Mouse (Mus musculus) stomach, embryonic 14.5 days (tissue): ENCODE data around the gene Alg12. TPM values are rescaled to one million over a fixed set of nuclear protein-coding genes. Genes with fewer than 3 reads are reported as not detected.

ENCODE experiments used
- ATAC-seq: fragments of 200-750 bp; cut with Nextera tagmentation; 2 replicates; pipeline ENCODE4 v1.8.0; 2017; ENCODE audit warnings: low read depth, moderate TSS enrichment; ENCODE audit not compliant: insufficient number of reproducible peaks, insufficient read depth, low FRiP score
- H3K27ac ChIP-seq: fragments of 300-500 bp; sonication (generic); 2 replicates; pipeline ENCODE4 v1.5.1; 2014; ENCODE audit warnings: mild to moderate bottlenecking, low read length, moderate library complexity, mixed read lengths
- H3K27me3 ChIP-seq: fragments of 300-500 bp; sonication (generic); 2 replicates; pipeline ENCODE4 v1.6.1; 2014; ENCODE audit warnings: low read length, control low read depth, mixed read lengths; ENCODE audit not compliant: control insufficient read depth, insufficient read depth
- H3K36me3 ChIP-seq: fragments of 300-500 bp; sonication (generic); 2 replicates; pipeline ENCODE4 v1.6.1; 2014; ENCODE audit warnings: mild to moderate bottlenecking, control low read depth, low read length, moderate library complexity, mixed read lengths; ENCODE audit not compliant: control insufficient read depth, insufficient read depth
- H3K4me1 ChIP-seq: fragments of 300-500 bp; sonication (generic); 2 replicates; pipeline ENCODE4 v1.6.1; 2014; ENCODE audit warnings: low read length, control low read depth, mixed read lengths; ENCODE audit not compliant: control insufficient read depth, insufficient read depth
- H3K4me2 ChIP-seq: fragments of 300-500 bp; sonication (generic); replicated peaks from 2 replicates; pipeline ENCODE4 v1.6.1; 2014; ENCODE audit warnings: low read depth, low read length, control low read depth
- H3K4me3 ChIP-seq: fragments of 300-500 bp; sonication (generic); 2 replicates; pipeline ENCODE4 v1.5.1; 2014; ENCODE audit warnings: low read depth, low read length, control low read depth
- H3K9ac ChIP-seq: fragments of 300-500 bp; sonication (generic); replicated peaks from 2 replicates; pipeline ENCODE4 v1.6.1; 2014; ENCODE audit warnings: low read depth, mild to moderate bottlenecking, control low read depth, low read length, moderate library complexity, mixed read lengths
- H3K9me3 ChIP-seq: fragments of 300-500 bp; sonication (generic); 2 replicates; pipeline ENCODE4 v1.6.1; 2016; ENCODE audit warnings: low read depth, low read length, control low read depth; ENCODE audit not compliant: control insufficient read depth
- WGBS: fragments of 180-500 bp; shearing (Covaris S2); extraction: QIAGEN DNeasy Blood & Tissue Kit; methylation state at CpG from one replicate; pipeline ENCODE4 v1.1.7; 2014; 5-methylcytosine and 5-hydroxymethylcytosine counted together
- polyA plus RNA-seq: library from polyadenylated mRNA; unstranded; fragments of >200 nt; fragmentation: Nextera tagmentation; extraction: Ambion mirVana; gene quantifications from 2 replicates; pipeline ENCODE4 v1.2.1, GENCODE M21; 2014

The Alg12 gene
- polyA plus RNA-seq, 1 experiment from 2014 or later: 12.7 TPM

DNA sequence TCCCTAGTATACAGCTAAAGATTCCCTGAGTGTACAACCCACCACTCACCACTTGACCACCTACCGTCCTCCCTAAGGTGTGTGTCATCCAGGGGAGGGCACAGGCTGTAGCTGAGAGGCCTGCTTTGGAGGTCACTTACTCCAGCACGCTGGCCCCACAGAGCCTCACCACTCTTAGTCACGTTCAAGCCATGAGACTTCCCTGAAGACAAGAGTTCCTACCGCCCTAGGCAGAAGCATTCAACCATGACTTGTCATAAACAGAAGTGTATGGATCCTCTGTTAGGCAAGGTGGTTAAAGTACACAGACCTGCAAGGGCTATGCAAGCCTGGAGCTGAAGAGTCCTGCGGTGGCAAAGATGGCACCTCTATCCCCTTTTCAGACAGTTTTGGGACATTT, 11.6 kb upstream of the Alg12 start:
- Histone ChIP-seq H3K27ac (no peak overlapping the region), H3K27me3 (no peaks in the 10 kb centered on the region), H3K9me3 (no peaks in the 10 kb centered on the region), H3K4me2 (no peak overlapping the region), H3K4me3 (no peak overlapping the region), H3K36me3 (peaks cover 6% of the 10 kb centered on the region; the same call in 1 of the 2 replicates), H3K4me1 (no peaks in the 10 kb centered on the region), H3K9ac (no peak overlapping the region)
- no peak for ATAC-seq
- 80% methylated on average over 5 of the region's 5 CpGs for whole genome bisulfite sequencing

DNA sequence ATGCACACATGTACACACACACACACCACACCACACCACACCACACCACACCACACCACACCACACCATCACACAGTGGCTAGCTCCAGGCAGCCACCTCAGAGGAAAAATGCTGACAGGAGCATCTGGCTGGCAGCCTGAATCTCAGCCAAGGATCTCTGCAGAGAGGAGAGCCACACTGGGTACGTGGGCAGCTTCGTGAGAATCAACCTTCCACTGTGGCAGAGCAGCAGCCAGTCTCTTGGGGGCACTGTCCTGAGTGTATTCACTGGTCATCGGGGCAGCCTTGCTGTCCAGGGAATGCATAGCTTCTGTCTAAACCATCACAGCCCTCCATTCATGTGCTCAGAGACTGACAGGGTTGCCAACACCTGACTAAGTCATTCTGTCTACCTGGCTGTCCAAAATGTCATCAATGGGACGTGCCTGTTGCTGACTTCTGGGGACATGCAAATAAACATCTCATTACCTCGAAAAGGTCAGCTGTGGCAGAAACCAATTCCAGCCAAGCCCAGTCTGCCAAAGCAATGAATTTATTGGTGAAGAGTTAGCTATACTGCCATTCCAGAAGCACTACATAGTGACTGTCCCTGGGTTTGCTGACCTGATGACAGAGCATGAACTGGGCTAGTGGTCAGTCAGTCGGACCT, 10.8 kb upstream of the Alg12 start:
- no peak for ATAC-seq
- H3K27ac ChIP-seq: no peak overlapping the region

DNA sequence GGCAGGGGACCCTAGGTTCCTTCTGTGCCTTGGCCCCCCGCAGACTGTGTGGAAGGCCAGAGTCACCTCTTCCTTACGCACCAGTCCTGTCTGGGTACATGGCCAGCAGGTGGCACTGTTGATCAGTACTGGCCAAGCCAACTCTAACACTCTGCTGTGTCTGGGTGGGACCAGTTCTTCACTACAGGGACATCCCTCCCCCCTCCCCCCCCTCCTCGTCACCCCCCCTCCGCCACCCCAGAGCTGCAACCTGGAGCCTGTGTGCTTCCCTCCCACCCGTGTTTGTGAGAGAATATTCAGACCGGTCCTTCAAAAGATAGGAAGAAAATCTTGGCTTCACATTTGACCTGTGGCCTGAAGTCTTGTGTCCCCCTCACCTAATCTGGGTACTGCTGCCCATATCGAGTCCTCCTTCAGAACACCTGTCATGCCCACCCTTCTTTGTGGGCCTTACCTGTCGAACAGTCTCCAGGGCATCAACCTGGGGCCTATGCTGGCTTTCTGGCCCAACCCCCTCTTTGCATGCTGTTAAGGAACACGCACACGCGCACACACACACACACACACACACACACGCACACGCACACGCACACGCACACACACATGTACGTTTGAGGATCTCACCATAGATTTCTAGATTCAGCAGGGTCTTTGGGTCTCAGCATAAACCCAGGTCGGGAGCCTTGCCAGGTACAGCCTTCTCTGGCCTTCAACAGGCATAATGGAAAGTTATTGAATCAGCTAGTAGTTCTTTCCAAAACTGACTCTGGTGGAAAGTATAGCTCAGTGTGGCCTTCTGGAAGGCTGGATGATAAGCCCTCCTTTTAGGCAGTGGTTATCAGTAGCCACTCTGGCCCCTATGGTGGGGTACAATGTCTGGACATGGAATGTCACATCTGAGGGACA, 9.9 kb upstream of the Alg12 start:
- H3K9me3 ChIP-seq: no peaks in the 10 kb centered on the region
- 52% methylated on average over 17 of the region's 17 CpGs for WGBS
- ATAC-seq: peak; percentile 88

More for the DNA sequence above, 10.8 kb upstream of the Alg12 start:
- no peaks in the 10 kb centered on the region for H3K27me3 ChIP-seq
- peaks cover 11% of the 10 kb centered on the region; the same call in 1 of the 2 replicates for H3K36me3 ChIP-seq
- no peaks in the 10 kb centered on the region for H3K9me3 ChIP-seq
- no peaks in the 10 kb centered on the region for H3K4me1 ChIP-seq
- H3K4me3 ChIP-seq: no peak overlapping the region
- H3K9ac ChIP-seq: no peak overlapping the region
- 75% methylated on average over 6 of the region's 6 CpGs for WGBS
- H3K4me2 ChIP-seq: no peak overlapping the region

GRCm38 (mm10) chr15:88827991-88828799, 9.1 kb upstream of the Alg12 start:
- WGBS: 22% methylated on average over 9 of the region's 9 CpGs
- H3K4me3 ChIP-seq: no peak overlapping the region
- H3K9ac ChIP-seq: no peak overlapping the region
- no peaks in the 10 kb centered on the region for H3K9me3 ChIP-seq
- no peak overlapping the region for H3K27ac ChIP-seq
- H3K27me3 ChIP-seq: no peaks in the 10 kb centered on the region
- H3K4me2 ChIP-seq: no peak overlapping the region
- ATAC-seq: peak; percentile 10; the same call in 1 of the 2 replicates
- H3K4me1 ChIP-seq: no peaks in the 10 kb centered on the region
- H3K36me3 ChIP-seq: peaks cover 26% of the 10 kb centered on the region; the same call in 1 of the 2 replicates

More for the DNA sequence above, 9.9 kb upstream of the Alg12 start:
- no peak overlapping the region for H3K4me3 ChIP-seq
- H3K36me3 ChIP-seq: peaks cover 20% of the 10 kb centered on the region; the same call in 1 of the 2 replicates
- H3K9ac ChIP-seq: no peak overlapping the region
- H3K27me3 ChIP-seq: no peaks in the 10 kb centered on the region
- H3K27ac ChIP-seq: no peak overlapping the region
- H3K4me2 ChIP-seq: no peak overlapping the region
- no peaks in the 10 kb centered on the region for H3K4me1 ChIP-seq

GRCm38 (mm10) chr15:88827466-88827865, 8.3 kb upstream of the Alg12 start:
- H3K9ac ChIP-seq: no peak overlapping the region
- no peak for ATAC-seq
- H3K4me3 ChIP-seq: no peak overlapping the region
- no peak overlapping the region for H3K4me2 ChIP-seq
- no peaks in the 10 kb centered on the region for H3K4me1 ChIP-seq
- no peaks in the 10 kb centered on the region for H3K27me3 ChIP-seq
- H3K9me3 ChIP-seq: no peaks in the 10 kb centered on the region
- H3K27ac ChIP-seq: no peak overlapping the region
- WGBS: 85% methylated on average over 6 of the region's 6 CpGs
- peaks cover 26% of the 10 kb centered on the region; the same call in 1 of the 2 replicates for H3K36me3 ChIP-seq

DNA sequence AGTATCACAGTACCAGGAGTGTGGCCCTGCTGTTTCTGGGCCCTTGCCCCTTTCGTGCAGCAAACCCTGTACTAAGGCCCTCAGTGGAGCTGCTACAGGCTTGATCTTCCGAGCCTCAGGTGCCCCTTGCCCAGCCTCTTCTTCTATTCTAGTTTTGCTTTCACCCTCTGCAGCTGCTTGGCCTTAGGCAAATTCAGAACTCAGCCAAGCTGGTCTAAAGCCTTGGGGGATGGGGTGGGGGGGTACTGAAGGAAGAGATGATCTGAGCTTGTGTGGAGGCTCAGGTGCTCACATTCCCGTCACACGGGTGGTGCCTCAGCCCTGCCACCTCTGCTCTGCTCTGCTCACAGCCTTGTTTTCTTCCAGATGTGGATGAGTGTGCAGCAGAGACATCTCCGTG, 4.3 kb upstream of the Alg12 start:
- Histone ChIP-seq H3K4me2 (no peak overlapping the region), H3K9me3 (no peaks in the 10 kb centered on the region), H3K36me3 (peaks cover 26% of the 10 kb centered on the region; the same call in 1 of the 2 replicates), H3K4me3 (no peak overlapping the region), H3K9ac (no peak overlapping the region), H3K4me1 (peaks cover 13% of the 10 kb centered on the region; the same call in 1 of the 2 replicates), H3K27ac (no peak overlapping the region), H3K27me3 (no peaks in the 10 kb centered on the region)
- 90% methylated on average over 5 of the region's 5 CpGs for WGBS
- ATAC-seq: no peak

DNA sequence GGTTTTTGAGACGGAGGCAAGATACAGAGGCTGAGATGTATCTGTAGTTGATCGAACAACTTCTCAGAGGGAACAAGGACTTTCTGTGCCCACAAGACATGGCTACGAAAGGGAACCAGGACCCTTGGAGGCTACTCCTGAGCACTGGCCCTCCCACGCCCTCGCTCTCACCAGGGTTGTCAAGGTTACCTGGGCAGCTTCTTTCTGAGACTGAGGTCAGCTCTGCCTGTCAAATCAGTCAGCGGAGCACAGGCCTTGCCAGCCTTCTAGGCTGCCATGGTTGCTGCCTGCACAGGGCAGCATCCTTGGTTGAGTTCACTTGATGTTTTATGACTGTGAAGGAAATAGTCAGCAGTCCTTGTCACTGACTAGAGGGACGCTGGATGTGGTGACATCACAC, 3.4 kb upstream of the Alg12 start:
- H3K4me3 ChIP-seq: no peak overlapping the region
- H3K27me3 ChIP-seq: no peaks in the 10 kb centered on the region
- peaks cover 15% of the 10 kb centered on the region; the same call in 1 of the 2 replicates for H3K4me1 ChIP-seq
- 91% methylated on average over 7 of the region's 7 CpGs for WGBS
- no peaks in the 10 kb centered on the region for H3K9me3 ChIP-seq
- ATAC-seq: no peak
- H3K9ac ChIP-seq: no peak overlapping the region
- H3K4me2 ChIP-seq: no peak overlapping the region
- H3K36me3 ChIP-seq: peaks cover 26% of the 10 kb centered on the region; the same call in 1 of the 2 replicates
- H3K27ac ChIP-seq: no peak overlapping the region

DNA sequence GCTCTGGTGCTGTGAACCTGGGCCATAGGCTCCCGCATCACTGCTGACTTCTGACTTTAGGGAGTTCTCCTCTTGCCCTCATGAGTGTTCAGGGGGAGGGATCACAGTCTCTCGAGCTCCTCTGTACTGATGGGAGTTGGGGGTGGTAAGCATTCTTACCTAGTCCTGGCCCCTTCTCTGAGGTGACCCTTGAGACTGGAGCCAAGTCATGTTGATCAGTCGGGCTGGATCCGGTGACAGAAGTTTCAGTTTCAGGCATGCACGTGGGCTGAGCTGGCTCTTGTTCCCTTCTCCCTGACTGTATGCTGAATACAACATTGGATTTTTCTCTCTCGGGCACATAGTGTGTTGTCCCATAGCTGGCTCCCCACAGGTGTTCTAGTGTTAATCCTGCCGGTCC, 2.3 kb upstream of the Alg12 start:
- peaks cover 26% of the 10 kb centered on the region; the same call in 1 of the 2 replicates for H3K36me3 ChIP-seq
- H3K4me2 ChIP-seq: no peak overlapping the region
- H3K27ac ChIP-seq: no peak overlapping the region
- H3K4me1 ChIP-seq: peaks cover 15% of the 10 kb centered on the region; the same call in 1 of the 2 replicates
- WGBS: 86% methylated on average over 7 of the region's 7 CpGs
- ATAC-seq: no peak
- H3K4me3 ChIP-seq: no peak overlapping the region
- H3K27me3 ChIP-seq: no peaks in the 10 kb centered on the region
- no peaks in the 10 kb centered on the region for H3K9me3 ChIP-seq
- H3K9ac ChIP-seq: no peak overlapping the region
